Mouse (Mus musculus): Measurements from ENCODE around the gene Gzmn. TPM values are rescaled to one million over a fixed set of nuclear protein-coding genes. Genes with fewer than 3 reads are reported as not detected.

The Gzmn gene
- total and polyA plus RNA-seq, 3 experiments = not detected

- dilution Hi-C loops (cut with MboI; ENCODE audit: extremely low pct_ligation_motif_present, extremely low pct_unique_long_range_greater_than_20kb, low sequenced_read_pairs) (no loop called here), in situ Hi-C loops (cut with MboI; ENCODE audit: low pct_ligation_motif_present, low pct_unique_long_range_greater_than_20kb, low sequenced_read_pairs) (no loop called here)
- no peak overlapping the region for H3K4me3 ChIP-seq (replicated peaks in 1 of 3; ENCODE audit: low read depth in 2 of 3, low read length in 2 of 3, poor library complexity in 1 of 3)
- H3K4me1 ChIP-seq (ENCODE audit: control insufficient read depth in 1 of 2, insufficient read depth in 2 of 2) = no peaks in the 10 kb centered on the region
- no peak overlapping the region for H3K27ac ChIP-seq (ENCODE audit: insufficient read depth, low read depth)
- no peak for DNase-seq (ENCODE audit: extremely low read depth)
- no peak overlapping the region for H3K9ac ChIP-seq (ENCODE audit: insufficient read depth, low read depth)
- TF ChIP-seq ELF1 (IDR thresholded peaks at IDR 0.05; ENCODE audit: low read depth, low read length) = no peak
- no peak for TF ChIP-seq RAD21 (IDR thresholded peaks at IDR 0.05; ENCODE audit: low read depth, low read length)
- TF ChIP-seq PAX5 (IDR thresholded peaks at IDR 0.05; ENCODE audit: low read length) = no peak
- TF ChIP-seq JUND (conservative IDR thresholded peaks at IDR 0.05; ENCODE audit: low read depth, low read length) = no peak
- TF ChIP-seq JUN (IDR thresholded peaks at IDR 0.05; ENCODE audit: insufficient read depth, low read depth, low read length) = no peak
- TF ChIP-seq RCOR1 (conservative IDR thresholded peaks at IDR 0.05; ENCODE audit: low read depth, low read length) = no peak
- no peak for TF ChIP-seq MEF2A (IDR thresholded peaks at IDR 0.05; ENCODE audit: borderline replicate concordance, low read depth, low read length)
- no peak for TF ChIP-seq ZNF384 (IDR thresholded peaks at IDR 0.05; ENCODE audit: low read depth, low read length)
- TF ChIP-seq KAT2A (IDR thresholded peaks at IDR 0.05; ENCODE audit: insufficient replicate concordance, low read length) = no peak
- no peak for TF ChIP-seq USF1 (IDR thresholded peaks at IDR 0.05; ENCODE audit: low read depth, low read length)
- no peak for TF ChIP-seq NRF1 (IDR thresholded peaks at IDR 0.05; ENCODE audit: low read depth, low read length)
- no peak for TF ChIP-seq ZMIZ1 (IDR thresholded peaks at IDR 0.05; ENCODE audit: low read depth, low read length)
- TF ChIP-seq CHD1 (IDR thresholded peaks at IDR 0.05; ENCODE audit: low read depth, low read length) = no peak
- no peak for TF ChIP-seq E2F4 (IDR thresholded peaks at IDR 0.05; ENCODE audit: insufficient replicate concordance, low read depth, low read length)
- no peak for TF ChIP-seq CTCF (conservative IDR thresholded peaks at IDR 0.05 in 1 of 2, IDR thresholded peaks at IDR 0.05 in 1 of 2; ENCODE audit: low read depth in 2 of 2, low read length in 2 of 2)
- no peak for TF ChIP-seq POLR2AphosphoS2 (IDR thresholded peaks at IDR 0.05; ENCODE audit: low read depth, low read length)
- TF ChIP-seq BHLHE40 (IDR thresholded peaks at IDR 0.05; ENCODE audit: low read depth, low read length) = no peak
- TF ChIP-seq ZC3H11A (IDR thresholded peaks at IDR 0.05; ENCODE audit: low read depth, low read length) = no peak
- no peak for TF ChIP-seq MXI1 (IDR thresholded peaks at IDR 0.05; ENCODE audit: low read depth, low read length)
- no peaks in the 10 kb centered on the region for H3K36me3 ChIP-seq (replicated peaks in 1 of 2; ENCODE audit: control insufficient read depth in 1 of 2, insufficient read depth in 1 of 2, low read length in 1 of 2)
- peaks cover 14% of the 10 kb centered on the region for H3K27me3 ChIP-seq (replicated peaks)
- no peak overlapping the region for H3K4me2 ChIP-seq (ENCODE audit: insufficient read depth, low read depth, poor library complexity, severe bottlenecking)
- no peaks in the 10 kb centered on the region for H3K79me2 ChIP-seq (replicated peaks; ENCODE audit: control insufficient read depth, extremely low read depth, insufficient read depth, poor library complexity, severe bottlenecking)
- no peaks in the 10 kb centered on the region for H3K9me3 ChIP-seq (replicated peaks; ENCODE audit: low read length)
These were observed 1.0 kb downstream of the Gzmn start for GRCm38 (mm10) chr14:56173396-56173795.

- no peak overlapping the region for H3K4me2 ChIP-seq (ENCODE audit: insufficient read depth, low read depth, poor library complexity, severe bottlenecking)
- H3K27ac ChIP-seq (ENCODE audit: insufficient read depth, low read depth) = no peak overlapping the region
- no peaks in the 10 kb centered on the region for H3K4me1 ChIP-seq (ENCODE audit: control insufficient read depth in 1 of 2, insufficient read depth in 2 of 2)
- no peak for DNase-seq (ENCODE audit: extremely low read depth)
- no peaks in the 10 kb centered on the region for H3K9me3 ChIP-seq (replicated peaks; ENCODE audit: low read length)
- peaks cover 13% of the 10 kb centered on the region for H3K27me3 ChIP-seq (replicated peaks)
- in situ Hi-C loops (cut with MboI; ENCODE audit: low pct_ligation_motif_present, low pct_unique_long_range_greater_than_20kb, low sequenced_read_pairs) = no loop called here
- dilution Hi-C loops (cut with MboI; ENCODE audit: extremely low pct_ligation_motif_present, extremely low pct_unique_long_range_greater_than_20kb, low sequenced_read_pairs) = no loop called here
- no peak for TF ChIP-seq ZMIZ1 (IDR thresholded peaks at IDR 0.05; ENCODE audit: low read depth, low read length)
- TF ChIP-seq CHD1 (IDR thresholded peaks at IDR 0.05; ENCODE audit: low read depth, low read length) = no peak
- TF ChIP-seq ZNF384 (IDR thresholded peaks at IDR 0.05; ENCODE audit: low read depth, low read length) = no peak
- no peak for TF ChIP-seq UBTF (IDR thresholded peaks at IDR 0.05; ENCODE audit: low read depth, low read length)
- TF ChIP-seq E2F4 (IDR thresholded peaks at IDR 0.05; ENCODE audit: insufficient replicate concordance, low read depth, low read length) = no peak
- no peak for TF ChIP-seq RAD21 (IDR thresholded peaks at IDR 0.05; ENCODE audit: low read depth, low read length)
- no peak for TF ChIP-seq MEF2A (IDR thresholded peaks at IDR 0.05; ENCODE audit: borderline replicate concordance, low read depth, low read length)
- no peak for TF ChIP-seq SIN3A (IDR thresholded peaks at IDR 0.05; ENCODE audit: low read length)
- no peaks in the 10 kb centered on the region for H3K79me2 ChIP-seq (replicated peaks; ENCODE audit: control insufficient read depth, extremely low read depth, insufficient read depth, poor library complexity, severe bottlenecking)
- no peak overlapping the region for H3K9ac ChIP-seq (ENCODE audit: insufficient read depth, low read depth)
- H3K36me3 ChIP-seq (replicated peaks in 1 of 2; ENCODE audit: control insufficient read depth in 1 of 2, insufficient read depth in 1 of 2, low read length in 1 of 2) = no peaks in the 10 kb centered on the region
- no peak overlapping the region for H3K4me3 ChIP-seq (replicated peaks in 1 of 3; ENCODE audit: low read depth in 2 of 3, low read length in 2 of 3, poor library complexity in 1 of 3)
These were observed 1.7 kb downstream of the Gzmn start for GRCm38 (mm10) chr14:56172744-56173143.

All from CH12.LX (cell line).